Mouse (Mus musculus) kidney, adult 2 months (tissue): ENCODE data around the gene Spef2. TPM values are rescaled to one million over a fixed set of nuclear protein-coding genes. Genes with fewer than 3 reads are reported as not detected.

Experiments
- DNase-seq: peaks from one replicate; pipeline ENCODE4 v3.0.0; 2021
- H3K27ac ChIP-seq: fragments of 200-500 bp; 2 replicates; pipeline ENCODE4 v1.5.1; 2012; ENCODE audit warnings: low read depth, low read length, control low read depth, inconsistent platforms; ENCODE audit not compliant: insufficient read depth
- H3K27me3 ChIP-seq: fragments of 200-500 bp; replicated peaks from 2 replicates; pipeline ENCODE4 v1.6.1; 2012; ENCODE audit warnings: mild to moderate bottlenecking, moderate library complexity, low read length, inconsistent platforms; ENCODE audit not compliant: control insufficient read depth, insufficient read depth
- H3K36me3 ChIP-seq: fragments of 200-500 bp; 2 replicates; pipeline ENCODE4 v1.6.1; 2012; ENCODE audit warnings: mild to moderate bottlenecking, moderate library complexity, low read length, inconsistent platforms; ENCODE audit not compliant: control insufficient read depth, insufficient read depth
- H3K4me1 ChIP-seq: fragments of 200-500 bp; 2 replicates; pipeline ENCODE4 v1.6.1; 2011; ENCODE audit warnings: low read length; ENCODE audit not compliant: control insufficient read depth, insufficient read depth
- H3K4me3 ChIP-seq: fragments of 200-500 bp; 2 replicates; pipeline ENCODE4 v1.5.1; 2011; ENCODE audit warnings: mild to moderate bottlenecking, low read depth, low read length, control low read depth; ENCODE audit not compliant: insufficient read depth
- CTCF ChIP-seq: fragments of 200-500 bp; conservative IDR thresholded peaks from 2 replicates; pipeline ENCODE4 v1.5.1; 2011; ENCODE audit warnings: low read depth, mild to moderate bottlenecking, control low read depth, low read length, moderate library complexity, mixed read lengths; ENCODE audit not compliant: insufficient read depth, insufficient read length
- POLR2A ChIP-seq: fragments of 200-500 bp; IDR thresholded peaks from one replicate; pipeline ENCODE4 v1.6.1; 2011; ENCODE audit warnings: low read depth, low read length, control low read depth
- WGBS: fragments of 180-500 bp; shearing (Covaris S2); methylation state at CpG from one replicate; pipeline ENCODE4 v1.1.7; 2018; 5-methylcytosine and 5-hydroxymethylcytosine counted together
- polyA plus RNA-seq: library from polyadenylated mRNA; depleted of rRNA; stranded (reverse); fragments of >200 nt; gene quantifications from 2 replicates; pipeline ENCODE4 v1.2.3, GENCODE M21; 2012

Spef2 gene
- polyA plus RNA-seq, 1 experiment: 0.08 TPM

DNA sequence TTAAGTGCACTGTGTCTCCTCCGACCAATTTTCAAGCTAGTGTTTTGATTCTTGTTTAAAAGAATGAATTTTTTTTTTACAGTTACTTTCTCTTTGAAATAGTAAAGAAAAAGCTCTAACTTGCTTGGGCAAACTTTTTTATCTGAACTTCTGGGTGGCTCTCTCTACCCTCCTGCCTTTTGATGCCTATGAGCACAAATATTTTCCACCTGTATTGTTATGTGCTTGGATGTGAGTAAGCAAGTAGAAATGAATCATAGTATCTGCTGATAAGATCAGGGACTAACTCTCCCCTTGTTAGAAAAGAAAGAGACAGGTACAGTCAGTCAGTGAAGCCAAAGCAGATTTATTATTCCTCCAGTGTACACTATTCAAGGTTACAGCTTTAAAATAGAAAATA lies 87.5 kb downstream of the Spef2 start:
- Histone ChIP-seq H3K4me1 (no peaks in the 10 kb centered on the region), H3K27me3 (no peaks in the 10 kb centered on the region), H3K4me3 (no peak overlapping the region), H3K36me3 (no peaks in the 10 kb centered on the region), H3K27ac (no peak overlapping the region)
- 68% methylated on average over 1 of the region's 1 CpGs for WGBS
- no peak for DNase-seq
- TF ChIP-seq POLR2A (no peak), CTCF (no peak)

DNA sequence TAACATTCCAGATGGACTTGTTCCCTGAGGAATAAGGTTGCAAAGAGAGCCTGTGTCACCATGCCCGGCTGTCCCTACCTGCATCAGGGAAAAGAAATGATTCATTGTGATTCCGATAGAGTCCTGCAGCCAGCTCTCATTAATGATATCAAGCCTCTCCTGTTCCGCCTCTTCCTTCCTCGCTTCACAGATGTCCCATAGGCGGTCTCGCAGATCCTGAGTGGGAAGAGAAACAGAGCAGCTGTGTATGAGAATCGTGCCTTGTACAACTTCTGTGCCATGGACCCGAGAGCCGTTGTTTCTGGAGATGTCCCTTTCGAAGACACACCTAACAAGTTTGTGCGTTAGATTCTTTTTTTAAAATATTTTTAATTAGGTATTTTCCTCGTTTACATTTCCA lies 114.2 kb downstream of the Spef2 start:
- Histone ChIP-seq H3K4me1 (no peaks in the 10 kb centered on the region), H3K27me3 (no peaks in the 10 kb centered on the region), H3K27ac (no peak overlapping the region), H3K4me3 (no peak overlapping the region), H3K36me3 (no peaks in the 10 kb centered on the region)
- no peak for DNase-seq
- 81% methylated on average over 12 of the region's 12 CpGs for WGBS
- TF ChIP-seq CTCF (no peak), POLR2A (no peak)

DNA sequence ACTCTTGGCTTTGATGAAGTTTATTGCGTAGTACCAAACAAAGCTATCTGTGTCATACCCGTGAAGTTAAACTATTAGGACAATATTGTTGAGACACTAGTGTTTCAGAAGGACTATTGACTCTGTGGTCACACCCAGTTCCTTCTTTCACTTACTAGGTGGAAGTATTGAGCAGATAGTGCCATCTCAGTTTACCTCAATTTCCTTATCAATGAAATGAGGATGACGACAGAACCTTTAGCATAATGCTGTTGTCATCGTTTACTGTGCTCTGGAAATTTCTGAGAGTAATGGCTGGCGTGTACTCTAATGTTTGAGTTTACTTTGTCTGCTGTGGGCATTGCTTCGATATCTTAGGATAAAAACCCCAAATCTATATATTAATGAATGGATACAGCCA lies 117.0 kb downstream of the Spef2 start:
- Histone ChIP-seq H3K36me3 (no peaks in the 10 kb centered on the region), H3K27me3 (no peaks in the 10 kb centered on the region), H3K4me1 (no peaks in the 10 kb centered on the region), H3K27ac (no peak overlapping the region), H3K4me3 (no peak overlapping the region)
- no peak for TF ChIP-seq POLR2A
- TF ChIP-seq CTCF: no peak
- no peak for DNase-seq
- WGBS: 91% methylated on average over 6 of the region's 6 CpGs

DNA sequence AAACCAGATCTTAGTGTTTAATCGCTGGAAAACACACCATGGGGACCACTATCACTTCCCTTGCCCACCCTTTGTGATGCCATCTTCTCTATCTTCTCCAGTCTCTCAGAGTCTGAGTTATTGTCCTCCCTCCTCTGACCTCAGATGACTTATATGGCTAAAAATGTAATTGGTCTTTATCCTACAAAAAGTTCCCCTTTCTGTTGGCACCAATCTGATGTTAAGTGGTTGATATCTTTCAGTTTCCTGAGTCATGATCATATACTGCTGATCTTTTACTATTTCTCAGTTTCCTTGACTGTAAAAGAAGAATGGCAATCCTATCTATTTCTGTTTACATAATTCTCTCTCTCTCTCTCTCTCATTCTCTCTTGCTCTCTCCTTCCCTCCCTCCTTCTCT lies 119.0 kb downstream of the Spef2 start:
- DNase-seq: no peak
- H3K27ac ChIP-seq: no peak overlapping the region
- 75% methylated on average over 1 of the region's 1 CpGs for WGBS

DNA sequence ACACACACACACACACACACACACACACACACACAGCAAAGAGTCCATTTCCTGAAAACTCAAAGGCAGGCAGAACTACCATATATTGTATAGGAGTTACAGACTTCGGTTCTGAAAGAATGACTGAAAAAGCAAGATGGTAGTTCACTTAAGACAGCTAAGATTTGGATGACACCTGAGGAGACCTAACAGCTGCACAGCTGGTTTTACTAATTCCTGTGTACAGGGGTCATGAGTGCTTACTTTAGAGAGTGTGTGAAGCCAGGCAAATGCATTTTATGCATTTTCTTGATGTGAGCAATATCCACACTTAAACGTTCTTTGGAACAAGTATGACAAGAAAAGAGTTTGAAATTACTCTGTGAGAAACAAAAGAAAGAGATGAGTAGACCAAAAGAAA lies 124.0 kb downstream of the Spef2 start:
- no peaks in the 10 kb centered on the region for H3K4me1 ChIP-seq
- H3K36me3 ChIP-seq: no peaks in the 10 kb centered on the region
- WGBS: 70% methylated on average over 2 of the region's 2 CpGs
- H3K4me3 ChIP-seq: no peak overlapping the region
- TF ChIP-seq POLR2A (no peak), CTCF (no peak)
- no peak for DNase-seq
- no peak overlapping the region for H3K27ac ChIP-seq
- H3K27me3 ChIP-seq: no peaks in the 10 kb centered on the region

More for the DNA sequence above, 119.0 kb downstream of the Spef2 start:
- H3K4me1 ChIP-seq: no peaks in the 10 kb centered on the region
- TF ChIP-seq POLR2A (no peak), CTCF (no peak)
- H3K4me3 ChIP-seq: no peak overlapping the region
- H3K27me3 ChIP-seq: no peaks in the 10 kb centered on the region
- H3K36me3 ChIP-seq: no peaks in the 10 kb centered on the region

GRCm38 (mm10) chr15:9608177-9608576 lies 140.5 kb downstream of the Spef2 start:
- Histone ChIP-seq H3K4me3 (no peak overlapping the region), H3K36me3 (no peaks in the 10 kb centered on the region), H3K27me3 (no peaks in the 10 kb centered on the region), H3K4me1 (no peaks in the 10 kb centered on the region), H3K27ac (no peak overlapping the region)
- 36% methylated on average over 4 of the region's 4 CpGs for WGBS
- TF ChIP-seq POLR2A (no peak), CTCF (0 out of 2 replicates have a peak, but pooled peaks have one; percentile 26)
- peak; percentile 43 for DNase-seq

GRCm38 (mm10) chr15:9600088-9600455 lies 148.6 kb downstream of the Spef2 start:
- Histone ChIP-seq H3K36me3 (no peaks in the 10 kb centered on the region), H3K27ac (no peak overlapping the region), H3K4me1 (peaks cover 6% of the 10 kb centered on the region), H3K27me3 (no peaks in the 10 kb centered on the region), H3K4me3 (no peak overlapping the region)
- TF ChIP-seq POLR2A (no peak), CTCF (no peak)
- 91% methylated on average over 6 of the region's 6 CpGs for WGBS
- DNase-seq: no peak
